Mouse (Mus musculus): ENCODE measurements around the gene Cnn2. TPM values are rescaled to one million over a fixed set of nuclear protein-coding genes. Genes with fewer than 3 reads are reported as not detected.

Cnn2 gene
- polyA plus RNA-seq, 1 experiment from 2014 or later: 31.6 TPM

GRCm38 (mm10) chr10:79983670-79984069 is 4.7 kb upstream of the Cnn2 start:
- no peak for ATAC-seq (ENCODE audit: low FRiP score)
- peak overlapping the region; percentile 96 for H3K4me2 ChIP-seq
- no peaks in the 10 kb centered on the region for H3K9me3 ChIP-seq (replicated peaks)
- WGBS: under 1% methylated on average over 19 of the region's 21 CpGs
- peaks cover 8% of the 10 kb centered on the region for H3K36me3 ChIP-seq
- H3K27me3 ChIP-seq (replicated peaks): peaks cover 16% of the 10 kb centered on the region
- H3K27ac ChIP-seq (replicated peaks): peak overlapping the region; percentile 98
- peak overlapping the region; percentile 61 for H3K4me3 ChIP-seq (replicated peaks)
- H3K4me1 ChIP-seq: peaks cover 62% of the 10 kb centered on the region
- H3K9ac ChIP-seq (replicated peaks): peak overlapping the region; percentile 79

GRCm38 (mm10) chr10:79984195-79984816 is 4.1 kb upstream of the Cnn2 start, which contains the start of gene Tmem259:
Gene Tmem259 (minus strand): TSS chr10:79984330.
- H3K4me3 ChIP-seq (replicated peaks): peak within 1 kb of the TSS; percentile 61
- ATAC-seq (ENCODE audit: low FRiP score): peak; percentile 81
- peaks cover 65% of the 10 kb centered on the region for H3K4me1 ChIP-seq
- H3K4me2 ChIP-seq: peak within 1 kb of the TSS; percentile 96
- H3K9ac ChIP-seq (replicated peaks): peak within 1 kb of the TSS; percentile 79
- H3K36me3 ChIP-seq: peaks cover 1% of the 10 kb centered on the region; the same call in 1 of the 2 replicates
- H3K27ac ChIP-seq (replicated peaks): peak within 1 kb of the TSS; percentile 98
- no peaks in the 10 kb centered on the region for H3K9me3 ChIP-seq (replicated peaks)
- WGBS: under 1% methylated on average over 45 of the region's 49 CpGs
- peaks cover 23% of the 10 kb centered on the region for H3K27me3 ChIP-seq (replicated peaks)

- peaks cover 65% of the 10 kb centered on the region for H3K4me1 ChIP-seq
- H3K27ac ChIP-seq (replicated peaks): peak overlapping the region; percentile 98
- peak; percentile 95 for ATAC-seq (ENCODE audit: low FRiP score)
- H3K36me3 ChIP-seq: no peaks in the 10 kb centered on the region
- H3K9ac ChIP-seq (replicated peaks): peak overlapping the region; percentile 79
- 0% methylated on average over 22 of the region's 22 CpGs for WGBS
- peaks cover 28% of the 10 kb centered on the region for H3K27me3 ChIP-seq (replicated peaks)
- H3K4me2 ChIP-seq: peak overlapping the region; percentile 96
- no peaks in the 10 kb centered on the region for H3K9me3 ChIP-seq (replicated peaks)
- peak overlapping the region; percentile 61 for H3K4me3 ChIP-seq (replicated peaks)
Measured at GRCm38 (mm10) chr10:79984871-79985270, 3.5 kb upstream of the Cnn2 start.

- peak overlapping the region; percentile 61 for H3K4me3 ChIP-seq (replicated peaks)
- no peaks in the 10 kb centered on the region for H3K36me3 ChIP-seq
- 2% methylated on average over 35 of the region's 35 CpGs for WGBS
- peak overlapping the region; percentile 96 for H3K4me2 ChIP-seq
- H3K4me1 ChIP-seq: peaks cover 61% of the 10 kb centered on the region
- H3K27me3 ChIP-seq (replicated peaks): peaks cover 32% of the 10 kb centered on the region
- peak overlapping the region; percentile 98 for H3K27ac ChIP-seq (replicated peaks)
- H3K9ac ChIP-seq (replicated peaks): peak overlapping the region; percentile 62
- ATAC-seq (ENCODE audit: low FRiP score): peak; percentile 26; the same call in 1 of the 2 replicates
- H3K9me3 ChIP-seq (replicated peaks): no peaks in the 10 kb centered on the region
Measured at GRCm38 (mm10) chr10:79985334-79986231, 2.8 kb upstream of the Cnn2 start.

GRCm38 (mm10) chr10:79986232-79986878 is 2.0 kb upstream of the Cnn2 start:
- Histone ChIP-seq H3K4me3 (replicated peaks) (peak overlapping the region; percentile 61), H3K4me2 (peak overlapping the region; percentile 96), H3K27me3 (replicated peaks) (peaks cover 38% of the 10 kb centered on the region), H3K36me3 (no peaks in the 10 kb centered on the region), H3K27ac (replicated peaks) (peak overlapping the region; percentile 98), H3K9me3 (replicated peaks) (no peaks in the 10 kb centered on the region), H3K4me1 (peaks cover 54% of the 10 kb centered on the region), H3K9ac (replicated peaks) (peak overlapping the region; percentile 62)
- ATAC-seq (ENCODE audit: low FRiP score): no peak
- WGBS: 46% methylated on average over 6 of the region's 6 CpGs

- no peak for ATAC-seq (ENCODE audit: low FRiP score)
- WGBS: 2% methylated on average over 11 of the region's 11 CpGs
- Histone ChIP-seq H3K9me3 (replicated peaks) (no peaks in the 10 kb centered on the region), H3K27ac (replicated peaks) (peak overlapping the region; percentile 35; the same call in 1 of the 2 replicates), H3K4me2 (peak overlapping the region; percentile 62), H3K27me3 (replicated peaks) (peaks cover 38% of the 10 kb centered on the region), H3K9ac (replicated peaks) (no peak overlapping the region; the same call in 1 of the 2 replicates), H3K4me1 (peaks cover 48% of the 10 kb centered on the region), H3K4me3 (replicated peaks) (peak overlapping the region; percentile 45; the same call in 1 of the 2 replicates), H3K36me3 (0 out of 2 replicates have a peak, but pooled peaks cover 2% of the 10 kb centered on the region)
Measured at GRCm38 (mm10) chr10:79986963-79987362, 1.4 kb upstream of the Cnn2 start.

- 13% methylated on average over 27 of the region's 27 CpGs for WGBS
- Histone ChIP-seq H3K36me3 (0 out of 2 replicates have a peak, but pooled peaks cover 2% of the 10 kb centered on the region), H3K27me3 (replicated peaks) (peaks cover 38% of the 10 kb centered on the region), H3K9me3 (replicated peaks) (no peaks in the 10 kb centered on the region), H3K27ac (replicated peaks) (peak overlapping the region; percentile 64), H3K9ac (replicated peaks) (peak overlapping the region; percentile 46), H3K4me1 (peaks cover 40% of the 10 kb centered on the region), H3K4me2 (peak overlapping the region; percentile 62), H3K4me3 (replicated peaks) (peak overlapping the region; percentile 45)
- ATAC-seq (ENCODE audit: low FRiP score): no peak
Measured at GRCm38 (mm10) chr10:79987771-79988505, 446 bp upstream of the Cnn2 start.

GRCm38 (mm10) chr10:79989272-79989786 is 945 bp downstream of the Cnn2 start:
- H3K4me3 ChIP-seq (replicated peaks): peak overlapping the region; percentile 45
- H3K9me3 ChIP-seq (replicated peaks): no peaks in the 10 kb centered on the region
- no peak overlapping the region for H3K27ac ChIP-seq (replicated peaks)
- peaks cover 38% of the 10 kb centered on the region for H3K27me3 ChIP-seq (replicated peaks)
- H3K4me1 ChIP-seq: peaks cover 33% of the 10 kb centered on the region
- peak overlapping the region; percentile 62 for H3K4me2 ChIP-seq
- H3K36me3 ChIP-seq: 0 out of 2 replicates have a peak, but pooled peaks cover 2% of the 10 kb centered on the region
- no peak overlapping the region for H3K9ac ChIP-seq (replicated peaks)
- WGBS: 31% methylated on average over 8 of the region's 8 CpGs
- ATAC-seq (ENCODE audit: low FRiP score): no peak

GRCm38 (mm10) chr10:79989870-79990269 is 1.5 kb downstream of the Cnn2 start:
- Histone ChIP-seq H3K4me3 (replicated peaks) (peak overlapping the region; percentile 45), H3K4me1 (peaks cover 33% of the 10 kb centered on the region), H3K9ac (replicated peaks) (no peak overlapping the region), H3K27ac (replicated peaks) (no peak overlapping the region), H3K36me3 (0 out of 2 replicates have a peak, but pooled peaks cover 2% of the 10 kb centered on the region), H3K27me3 (replicated peaks) (peaks cover 38% of the 10 kb centered on the region), H3K9me3 (replicated peaks) (no peaks in the 10 kb centered on the region), H3K4me2 (peak overlapping the region; percentile 62)
- no peak for ATAC-seq (ENCODE audit: low FRiP score)
- 18% methylated on average over 15 of the region's 15 CpGs for WGBS

- Histone ChIP-seq H3K4me2 (no peak overlapping the region), H3K27me3 (replicated peaks) (peaks cover 38% of the 10 kb centered on the region), H3K36me3 (0 out of 2 replicates have a peak, but pooled peaks cover 2% of the 10 kb centered on the region), H3K4me1 (peaks cover 31% of the 10 kb centered on the region), H3K27ac (replicated peaks) (no peak overlapping the region), H3K9ac (replicated peaks) (no peak overlapping the region), H3K4me3 (replicated peaks) (no peak overlapping the region), H3K9me3 (replicated peaks) (no peaks in the 10 kb centered on the region)
- no peak for ATAC-seq (ENCODE audit: low FRiP score)
- WGBS: 58% methylated on average over 12 of the region's 12 CpGs
Measured at GRCm38 (mm10) chr10:79991099-79991498, 2.7 kb downstream of the Cnn2 start.

Measured in neural tube, embryonic 15.5 days (tissue).